Mouse (Mus musculus) myocyte (in vitro differentiated cells): ENCODE measurements at regions not wholly inside any gene's neighbourhood (a gene's known extent, or its start where the extent isn't known, plus 50 kb on each side); places are given as distances from the start of the nearest gene placed in this dataset.

ENCODE experiments used
- H3K27me3 ChIP-seq: one replicate; pipeline ENCODE4 v1.6.1; 2011; ENCODE audit not compliant: control insufficient read depth, insufficient read depth, insufficient read length
- H3K36me3 ChIP-seq: one replicate; pipeline ENCODE4 v1.6.1; 2011; ENCODE audit not compliant: control insufficient read depth, insufficient read depth
- H3K4me2 ChIP-seq: one replicate; pipeline ENCODE4 v1.6.1; 2011; ENCODE audit warnings: low read depth, control low read depth
- H3K4me3 ChIP-seq: one replicate; pipeline ENCODE4 v1.5.1; 2011; ENCODE audit warnings: mild to moderate bottlenecking, control low read depth, moderate library complexity
- H3K79me2 ChIP-seq: one replicate; pipeline ENCODE4 v1.6.1; 2011; ENCODE audit not compliant: control insufficient read depth, insufficient read depth
- H3ac ChIP-seq: one replicate; pipeline ENCODE4 v1.6.1; 2011; ENCODE audit not compliant: control insufficient read depth, insufficient read length
- CEBPB ChIP-seq: IDR thresholded peaks from 2 replicates; pipeline ENCODE4 v1.6.1; 2011; ENCODE audit warnings: mild to moderate bottlenecking, moderate library complexity; ENCODE audit not compliant: poor library complexity, insufficient read depth, severe bottlenecking
- E2F4 ChIP-seq: IDR thresholded peaks from one replicate; pipeline ENCODE4 v1.6.1; 2011; ENCODE audit warnings: mild to moderate bottlenecking, control low read depth, moderate library complexity; ENCODE audit not compliant: insufficient read depth
- MAX ChIP-seq: IDR thresholded peaks from one replicate; pipeline ENCODE4 v1.6.1; 2011; ENCODE audit warnings: low read depth, mild to moderate bottlenecking, control low read depth
- MYOD1 ChIP-seq, 3 experiments: IDR thresholded peaks; one replicate each; pipeline ENCODE4 v1.6.1; 2011; ENCODE audit warnings: control low read depth in 2 of 3, low read depth in 2 of 3, mild to moderate bottlenecking in 2 of 3, moderate library complexity in 1 of 3; ENCODE audit not compliant: insufficient read length in 2 of 3, control insufficient read depth in 1 of 3
- MYOG ChIP-seq, 3 experiments: IDR thresholded peaks; one replicate each; pipeline ENCODE4 v1.6.1; 2011; ENCODE audit warnings: control low read depth in 2 of 3, low read depth in 2 of 3, mild to moderate bottlenecking in 2 of 3; ENCODE audit not compliant: insufficient read length in 2 of 3, control insufficient read depth in 1 of 3, insufficient read depth in 1 of 3
- POLR2A ChIP-seq: IDR thresholded peaks from one replicate; pipeline ENCODE4 v1.6.1; 2011; ENCODE audit warnings: low read depth, mild to moderate bottlenecking, control low read depth, moderate library complexity; ENCODE audit not compliant: insufficient read length
- POLR2AphosphoS2 ChIP-seq: IDR thresholded peaks from one replicate; pipeline ENCODE4 v1.6.1; 2011; ENCODE audit warnings: low read depth, control low read depth; ENCODE audit not compliant: insufficient read length
- REST ChIP-seq: IDR thresholded peaks from one replicate; pipeline ENCODE4 v1.6.1; 2011; ENCODE audit warnings: mild to moderate bottlenecking, control low read depth, moderate library complexity; ENCODE audit not compliant: insufficient read depth, insufficient read length
- SRF ChIP-seq: IDR thresholded peaks from one replicate; pipeline ENCODE4 v1.6.1; 2011; ENCODE audit warnings: low read depth; ENCODE audit not compliant: control insufficient read depth, insufficient read length
- TCF12 ChIP-seq: IDR thresholded peaks from one replicate; pipeline ENCODE4 v1.6.1; 2011; ENCODE audit warnings: mild to moderate bottlenecking, control low read depth; ENCODE audit not compliant: poor library complexity, insufficient read depth, severe bottlenecking
- TCF3 ChIP-seq: IDR thresholded peaks from one replicate; pipeline ENCODE4 v1.6.1; 2011; ENCODE audit warnings: low read depth, control low read depth; ENCODE audit not compliant: insufficient read length
- USF1 ChIP-seq: IDR thresholded peaks from one replicate; pipeline ENCODE4 v1.6.1; 2011; ENCODE audit warnings: low read depth, mild to moderate bottlenecking, control low read depth, moderate library complexity

- H3ac ChIP-seq = no peak overlapping the region
- H3K4me2 ChIP-seq = no peak overlapping the region
- H3K36me3 ChIP-seq = no peaks in the 10 kb centered on the region
- TF ChIP-seq SRF (no peak), POLR2A (no peak), MYOG (IDR thresholded peaks at IDR 0.05; ENCODE audit: control insufficient read depth in 1 of 3, insufficient read depth in 1 of 3, insufficient read length in 2 of 3, low read depth in 2 of 3) (no peak), CEBPB (no peak), MAX (no peak), E2F4 (no peak), REST (no peak), POLR2AphosphoS2 (no peak), MYOD1 (IDR thresholded peaks at IDR 0.05; ENCODE audit: control insufficient read depth in 1 of 3, insufficient read length in 2 of 3, low read depth in 2 of 3) (no peak), TCF12 (no peak)
- H3K4me3 ChIP-seq = no peak overlapping the region
- no peaks in the 10 kb centered on the region for H3K27me3 ChIP-seq
- no peaks in the 10 kb centered on the region for H3K79me2 ChIP-seq
Observed at GRCm38 (mm10) chr8:87063588-87063987, 178.5 kb upstream of the N4bp1 start.

- TF ChIP-seq MYOG (IDR thresholded peaks at IDR 0.05; ENCODE audit: control insufficient read depth in 1 of 3, insufficient read depth in 1 of 3, insufficient read length in 2 of 3, low read depth in 2 of 3) (no peak), MAX (no peak), POLR2AphosphoS2 (no peak)
- Histone ChIP-seq H3ac (no peak overlapping the region), H3K36me3 (no peaks in the 10 kb centered on the region), H3K4me2 (no peak overlapping the region), H3K27me3 (peaks cover 6% of the 10 kb centered on the region), H3K4me3 (no peak overlapping the region), H3K79me2 (no peaks in the 10 kb centered on the region)
Observed at GRCm38 (mm10) chr8:87049746-87050145, 164.7 kb upstream of the N4bp1 start.

GRCm38 (mm10) chr8:87049196-87049595 is 164.1 kb upstream of the N4bp1 start:
- TF ChIP-seq MAX (no peak), MYOD1 (IDR thresholded peaks at IDR 0.05; ENCODE audit: control insufficient read depth in 1 of 3, insufficient read length in 2 of 3, low read depth in 2 of 3) (no peak), SRF (no peak)
- no peaks in the 10 kb centered on the region for H3K36me3 ChIP-seq
- H3K4me3 ChIP-seq = no peak overlapping the region
- no peak overlapping the region for H3ac ChIP-seq
- H3K27me3 ChIP-seq = peaks cover 6% of the 10 kb centered on the region
- no peak overlapping the region for H3K4me2 ChIP-seq
- no peaks in the 10 kb centered on the region for H3K79me2 ChIP-seq

- Histone ChIP-seq H3K36me3 (no peaks in the 10 kb centered on the region), H3ac (no peak overlapping the region), H3K4me2 (no peak overlapping the region), H3K79me2 (no peaks in the 10 kb centered on the region), H3K4me3 (no peak overlapping the region), H3K27me3 (peaks cover 6% of the 10 kb centered on the region)
- no peak for TF ChIP-seq E2F4
- TF ChIP-seq MYOD1 (IDR thresholded peaks at IDR 0.05; ENCODE audit: control insufficient read depth in 1 of 3, insufficient read length in 2 of 3, low read depth in 2 of 3) = no peak
- TF ChIP-seq MAX = no peak
- no peak for TF ChIP-seq USF1
- no peak for TF ChIP-seq SRF
- no peak for TF ChIP-seq MYOG (IDR thresholded peaks at IDR 0.05; ENCODE audit: control insufficient read depth in 1 of 3, insufficient read depth in 1 of 3, insufficient read length in 2 of 3, low read depth in 2 of 3)
- no peak for TF ChIP-seq REST
- TF ChIP-seq POLR2A = no peak
Observed at GRCm38 (mm10) chr8:87046590-87046989, 161.5 kb upstream of the N4bp1 start.

- H3K79me2 ChIP-seq = no peaks in the 10 kb centered on the region
- no peak overlapping the region for H3K4me2 ChIP-seq
- no peak for TF ChIP-seq MAX
- no peak for TF ChIP-seq TCF12
- no peak for TF ChIP-seq TCF3
- TF ChIP-seq USF1 = no peak
- no peak for TF ChIP-seq MYOG (IDR thresholded peaks at IDR 0.05; ENCODE audit: control insufficient read depth in 1 of 3, insufficient read depth in 1 of 3, insufficient read length in 2 of 3, low read depth in 2 of 3)
- no peak for TF ChIP-seq E2F4
- no peak for TF ChIP-seq REST
- TF ChIP-seq SRF = no peak
- no peak for TF ChIP-seq MYOD1 (IDR thresholded peaks at IDR 0.05; ENCODE audit: control insufficient read depth in 1 of 3, insufficient read length in 2 of 3, low read depth in 2 of 3)
- no peak for TF ChIP-seq POLR2AphosphoS2
- no peak for TF ChIP-seq POLR2A
- TF ChIP-seq CEBPB = no peak
- peaks cover 15% of the 10 kb centered on the region for H3K27me3 ChIP-seq
- H3ac ChIP-seq = no peak overlapping the region
- no peaks in the 10 kb centered on the region for H3K36me3 ChIP-seq
- H3K4me3 ChIP-seq = no peak overlapping the region
Observed at GRCm38 (mm10) chr8:87043016-87043415, 158.0 kb upstream of the N4bp1 start.
